Mouse (Mus musculus) liver, adult 2 months (tissue): ENCODE data around the gene Praf2.

ENCODE experiments used
- CTCF ChIP-seq: fragments of 200-500 bp; IDR thresholded peaks from 2 replicates; pipeline ENCODE4 v1.5.1; 2011; ENCODE audit warnings: low read depth, low read length, control low read depth
- POLR2A ChIP-seq: fragments of 200-500 bp; IDR thresholded peaks from 2 replicates; pipeline ENCODE4 v1.6.1; 2011; ENCODE audit warnings: low read length, control low read depth; ENCODE audit not compliant: insufficient read depth; ENCODE audit errors: extremely low read depth

- TF ChIP-seq CTCF (no peak), POLR2A (no peak)
These were observed 35.6 kb downstream of the Praf2 start for GRCm38 (mm10) chrX:7763631-7764393.
